Mouse (Mus musculus) layer of hippocampus, postnatal 36 days (tissue): ENCODE measurements around the gene Nfia. TPM values are rescaled to one million over a fixed set of nuclear protein-coding genes. Genes with fewer than 3 reads are reported as not detected.

ENCODE experiments used
- DNase-seq, 2 experiments: peaks; one replicate each; pipeline ENCODE4 v3.0.0; 2022
- total RNA-seq, 2 experiments: library from RNA; stranded (reverse); gene quantifications; 2 replicates each; pipeline ENCODE4 v1.2.3; 2021

The Nfia gene
- total RNA-seq, 2 experiments from 2014 or later = 103 to 121 TPM

DNA sequence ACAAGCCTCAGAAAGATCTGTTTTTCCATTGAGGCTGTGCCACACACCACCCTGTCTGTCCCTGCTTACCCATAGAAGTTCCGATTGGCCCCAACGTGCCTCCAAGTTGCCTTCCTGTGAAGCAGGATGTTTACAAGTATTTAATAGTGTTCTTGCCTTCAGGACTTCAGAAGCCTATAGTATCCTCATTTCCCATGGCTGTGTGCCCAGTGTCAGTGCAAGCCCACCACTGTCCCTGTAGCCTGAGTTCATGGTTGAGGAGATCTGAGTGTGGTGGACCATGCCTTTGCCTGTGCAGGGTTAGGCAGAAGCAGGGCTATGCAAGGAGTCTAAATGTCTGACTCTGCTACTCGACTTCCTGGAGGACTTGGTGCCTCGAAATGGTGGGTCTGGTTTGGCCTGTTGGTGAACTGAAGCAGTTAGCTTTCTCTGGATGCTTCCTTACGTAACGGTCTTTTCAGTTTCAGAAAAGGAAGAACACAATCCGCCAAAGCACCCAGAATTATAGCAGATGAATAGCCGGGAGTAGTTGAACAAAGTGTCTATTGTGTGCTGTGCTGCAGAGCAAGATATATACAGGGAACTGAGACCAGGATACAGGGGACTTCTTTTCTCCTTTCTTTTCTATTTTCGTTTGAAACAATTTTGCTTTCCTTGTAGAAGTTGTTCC, 99.4 kb downstream of the Nfia start:
- DNase-seq = peak in 1 of 2 experiments; percentile 42

- peak in 1 of 2 experiments; percentile 20 for DNase-seq
Measured at GRCm38 (mm10) chr4:97874916-97875315, 102.4 kb downstream of the Nfia start.

DNA sequence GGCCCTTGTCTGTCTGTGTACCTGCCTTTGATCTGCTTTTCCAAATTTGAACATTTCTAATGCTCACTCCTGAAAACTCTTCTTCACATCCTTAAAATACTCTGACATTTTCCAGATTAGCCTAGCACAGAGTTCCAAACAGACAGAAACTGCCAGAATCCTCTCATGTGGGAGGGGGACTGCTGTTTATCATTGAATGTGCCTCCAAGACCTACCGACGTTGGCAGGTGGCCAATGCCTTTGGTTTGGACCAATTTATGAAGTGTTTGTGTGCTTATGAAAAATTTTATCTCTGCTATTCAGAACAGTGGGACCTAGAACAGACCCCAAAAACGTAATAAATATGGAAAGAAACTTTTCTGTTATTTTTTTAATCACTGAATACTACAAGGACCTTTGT, 103.4 kb downstream of the Nfia start:
- peak; percentile 41 to 50 for DNase-seq

DNA sequence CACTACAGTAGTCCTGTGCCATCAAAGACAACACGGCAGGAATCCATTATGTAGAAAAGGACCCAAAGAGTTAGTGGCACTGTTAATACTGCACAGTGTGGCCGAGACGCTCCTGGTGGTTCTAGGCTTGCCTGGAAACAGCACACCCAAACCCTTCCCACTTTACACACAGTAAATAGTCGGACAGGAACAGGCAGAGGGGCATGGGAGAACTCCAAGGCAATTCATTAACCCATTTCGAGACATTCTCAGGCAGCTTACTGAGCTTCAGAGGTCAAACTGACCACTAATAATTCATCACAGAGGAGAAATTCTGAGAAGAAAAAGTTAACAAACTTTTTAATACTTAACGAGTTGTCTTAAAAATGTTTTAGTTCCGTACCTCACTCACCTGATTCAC, 107.2 kb downstream of the Nfia start:
- no peak for DNase-seq

GRCm38 (mm10) chr4:97880120-97881055, 107.9 kb downstream of the Nfia start:
- DNase-seq = peak; percentile 74 to 77

- no peak for DNase-seq
Measured at GRCm38 (mm10) chr4:97885574-97885973, 113.0 kb downstream of the Nfia start.

GRCm38 (mm10) chr4:97886220-97886619, 113.7 kb downstream of the Nfia start:
- no peak for DNase-seq

DNA sequence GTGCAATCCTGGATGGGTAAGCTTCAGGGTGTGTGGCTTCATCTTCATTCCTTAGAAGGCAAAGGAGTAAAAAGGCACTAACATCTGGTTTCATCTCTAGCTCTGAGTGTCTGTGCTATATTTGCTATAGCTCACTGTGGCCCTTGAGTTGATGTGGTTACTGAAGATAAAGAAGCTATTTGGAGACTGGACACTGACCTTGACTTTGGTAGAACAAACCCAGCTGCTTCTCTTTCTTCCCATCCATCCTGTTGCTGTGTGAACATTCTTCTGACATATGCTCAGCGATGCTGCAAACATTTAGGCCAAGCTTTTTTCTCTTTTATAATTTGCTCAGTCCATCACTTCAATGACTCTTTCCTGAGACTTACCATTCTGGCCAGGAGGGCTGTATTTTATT, 114.7 kb downstream of the Nfia start:
- no peak for DNase-seq

DNA sequence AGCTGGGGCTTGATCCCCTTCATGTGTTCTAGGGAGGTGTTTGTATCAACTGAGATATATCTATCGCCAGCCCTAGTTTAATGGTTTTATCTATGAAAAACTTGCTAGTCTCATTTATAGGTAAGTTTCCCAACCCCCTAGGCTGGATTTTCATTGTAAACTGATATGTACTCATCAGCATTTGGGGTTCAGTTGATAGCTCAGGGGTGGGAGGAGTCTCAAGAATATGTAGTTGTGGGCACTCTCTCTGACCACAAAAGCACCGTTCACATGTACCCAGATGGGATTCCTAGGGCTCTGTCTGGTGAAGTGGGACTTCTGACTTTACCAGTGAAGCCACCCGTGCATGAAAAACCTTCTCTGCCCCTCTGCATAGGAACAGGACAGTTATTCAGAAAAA, 118.5 kb downstream of the Nfia start:
- DNase-seq = no peak

GRCm38 (mm10) chr4:97891611-97892010, 119.1 kb downstream of the Nfia start:
- no peak for DNase-seq

DNA sequence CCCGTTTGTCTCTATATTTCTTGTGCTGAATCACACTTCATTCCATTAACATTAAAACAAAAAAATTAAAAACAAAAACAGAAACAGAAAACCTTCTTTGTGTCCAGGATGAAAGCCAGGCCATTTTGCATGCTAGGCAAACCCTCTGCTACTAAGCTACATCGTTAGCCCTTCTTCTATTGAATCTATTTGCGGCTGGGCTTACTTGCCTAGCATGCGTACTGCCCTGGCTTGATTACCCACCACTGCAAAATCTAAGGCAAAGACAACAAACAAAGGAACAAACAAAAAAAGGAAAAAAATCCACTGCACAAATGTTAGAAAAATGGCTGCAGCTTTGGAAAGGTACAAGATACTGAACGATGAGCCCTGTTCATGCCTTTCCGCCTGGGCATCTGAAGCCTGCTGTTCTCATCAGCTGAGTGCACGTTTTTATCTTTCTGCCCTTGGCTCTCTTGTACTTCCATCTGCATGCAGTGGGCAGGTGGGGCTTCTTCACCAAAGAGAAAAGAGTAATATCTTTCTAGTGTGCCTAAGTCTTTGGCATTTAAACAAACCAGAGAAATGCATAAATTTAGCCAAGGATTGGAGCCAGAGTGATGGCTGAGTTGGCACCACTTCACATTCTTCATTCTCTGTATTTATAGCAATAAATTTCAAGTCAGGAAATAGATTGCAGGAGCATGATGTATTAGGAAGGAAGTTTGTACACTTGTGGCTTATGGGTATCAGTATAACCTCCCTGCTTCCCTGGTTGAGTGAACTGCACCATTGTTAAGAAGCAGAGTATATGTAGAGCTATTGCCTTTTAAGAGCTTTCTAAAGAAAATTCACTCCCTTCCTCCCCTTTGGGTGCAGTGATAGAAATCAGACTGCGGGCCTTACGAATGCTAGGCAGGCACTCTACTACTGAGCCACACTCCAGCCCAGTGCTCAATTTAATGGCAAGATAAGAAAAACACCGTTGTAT, 121.7 kb downstream of the Nfia start:
- no peak for DNase-seq

DNA sequence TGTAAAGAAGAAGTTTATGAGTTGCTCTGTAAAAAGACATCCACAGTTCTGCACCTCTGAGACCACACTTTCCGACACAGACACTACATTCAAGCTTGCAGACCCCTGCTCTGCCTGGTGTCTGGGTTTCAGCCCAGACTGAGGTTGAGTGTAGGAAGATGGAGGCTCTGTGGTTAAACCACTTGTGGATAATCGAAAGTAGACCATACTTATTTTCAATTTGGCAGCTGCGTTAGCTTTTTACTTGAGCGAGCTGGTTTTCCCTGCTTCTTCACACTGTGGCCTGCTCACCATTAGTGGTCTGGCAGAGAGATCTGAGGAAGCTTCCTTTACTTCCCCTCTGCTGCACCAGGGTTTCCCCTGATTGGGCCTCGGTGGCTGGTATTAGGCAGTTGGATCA, 123.4 kb downstream of the Nfia start:
- no peak for DNase-seq

- DNase-seq = no peak
Measured at GRCm38 (mm10) chr4:97900256-97900944, 127.9 kb downstream of the Nfia start.

GRCm38 (mm10) chr4:97905826-97906225, 133.3 kb downstream of the Nfia start:
- DNase-seq = no peak

- no peak for DNase-seq
Measured at GRCm38 (mm10) chr4:97908576-97909147, 136.1 kb downstream of the Nfia start.

- no peak for DNase-seq
Measured at GRCm38 (mm10) chr4:97910115-97910776, 137.7 kb downstream of the Nfia start.

DNA sequence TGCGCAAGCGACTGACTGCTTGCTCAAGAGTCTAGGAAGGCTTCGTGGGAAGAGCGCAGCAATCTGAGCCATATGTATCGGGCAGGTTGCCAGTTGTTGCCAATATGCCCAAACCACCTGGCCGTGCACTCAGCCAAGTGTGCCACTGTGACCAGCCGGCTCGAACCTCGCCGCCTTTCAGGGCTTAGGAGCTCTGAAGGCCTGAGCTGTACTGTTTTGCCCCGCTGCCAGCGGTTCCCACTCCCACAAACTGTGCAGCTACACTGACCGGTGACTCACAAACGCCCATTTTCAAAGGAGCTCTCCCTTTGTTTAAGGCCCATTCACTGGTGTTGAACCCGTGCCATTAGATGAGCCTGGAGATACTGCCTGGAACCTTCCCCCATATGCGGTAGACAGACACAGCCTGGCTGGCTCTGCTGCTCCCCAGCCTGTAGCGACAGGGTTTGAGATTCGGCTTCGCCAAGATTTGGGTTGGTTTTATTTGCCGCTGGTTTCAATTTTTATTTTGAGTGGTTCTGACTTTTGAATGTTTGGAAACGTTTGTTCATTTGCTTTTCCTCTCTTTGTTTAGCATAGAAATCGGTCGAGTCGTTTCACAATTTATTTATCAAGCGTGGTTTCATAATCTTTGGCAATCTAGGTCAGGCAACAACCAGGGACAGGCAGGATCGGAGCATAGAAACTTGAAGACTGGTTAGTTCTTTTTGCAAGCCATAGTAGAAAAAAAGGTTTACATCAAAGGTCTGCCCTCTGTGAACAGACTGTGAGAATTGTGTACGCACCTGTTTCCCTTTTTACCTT, 138.4 kb downstream of the Nfia start:
- peak; percentile 80 to 82 for DNase-seq

DNA sequence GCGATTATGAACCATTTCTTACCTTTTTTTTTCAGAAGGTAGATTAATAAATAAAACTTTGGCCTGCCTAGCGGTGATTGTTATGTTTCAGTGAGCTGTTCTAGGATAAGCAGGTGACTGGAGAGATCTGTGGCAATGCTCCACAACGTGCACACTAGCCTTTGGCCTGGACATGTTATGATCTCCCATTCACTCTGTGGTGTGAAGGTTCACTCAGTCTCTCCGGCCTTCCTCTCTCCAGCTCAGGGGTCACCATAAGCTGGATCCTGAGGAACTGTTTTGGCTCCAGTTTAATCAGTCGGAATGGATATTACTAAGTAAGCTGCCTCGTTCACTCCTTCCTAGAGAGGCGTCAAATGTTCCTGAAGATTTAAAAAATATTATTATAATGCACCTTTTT, 139.2 kb downstream of the Nfia start:
- DNase-seq = no peak

GRCm38 (mm10) chr4:97912155-97912554, 139.6 kb downstream of the Nfia start:
- DNase-seq = no peak

- no peak for DNase-seq
Measured at GRCm38 (mm10) chr4:97912560-97912959, 140.0 kb downstream of the Nfia start.
